Mouse (Mus musculus): ENCODE data around the gene Carf.

Carf gene

DNA sequence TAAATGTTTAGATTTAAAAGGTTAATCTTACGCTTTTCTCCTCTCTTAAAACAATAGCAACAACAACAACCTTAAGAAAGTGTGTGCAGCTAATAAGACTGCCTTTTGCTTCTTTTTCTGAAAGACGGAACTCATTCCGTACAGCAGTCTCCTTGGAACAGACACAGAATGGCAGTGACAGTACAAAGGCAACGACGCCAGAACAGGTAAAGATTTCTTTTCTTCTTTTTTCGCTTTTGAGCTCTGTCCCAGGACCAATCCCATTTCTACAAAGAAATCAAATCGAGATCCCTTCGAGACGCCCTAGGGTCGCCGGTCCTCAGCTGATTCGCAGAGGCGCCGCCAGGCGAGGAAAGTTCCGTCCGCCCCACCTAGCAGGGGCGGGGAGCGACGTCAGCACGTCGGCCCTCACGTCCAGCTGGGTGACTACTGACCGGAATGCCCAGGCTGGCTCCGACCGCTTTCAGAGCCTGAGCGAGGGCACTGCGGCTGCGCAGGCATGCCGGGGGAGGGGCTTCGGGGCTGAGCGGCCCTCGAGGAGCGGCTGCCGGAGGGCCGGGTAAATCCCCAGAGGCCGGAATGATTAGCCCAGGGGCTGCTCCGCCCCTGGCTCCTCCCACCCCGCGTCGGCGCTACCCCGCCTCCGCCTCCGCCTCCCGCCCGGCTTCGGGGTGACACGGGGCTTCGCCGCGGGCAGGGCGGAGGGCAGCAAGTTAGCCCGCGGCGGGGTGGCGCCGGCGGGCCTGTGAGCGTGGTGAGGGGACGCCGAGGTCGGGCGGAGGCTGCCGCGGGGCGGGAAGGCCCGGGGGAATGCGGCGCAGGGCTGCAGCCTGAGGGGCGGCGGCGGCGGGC is 82.1 kb downstream of the Carf start, which contains the start of gene Nbeal1:
TSS of gene Nbeal1 (plus strand) at position 668 of the 852 bp plus-strand sequence.
- peak; percentile 97 for DNase-seq (ENCODE audit: low read depth, low spot score)

DNA sequence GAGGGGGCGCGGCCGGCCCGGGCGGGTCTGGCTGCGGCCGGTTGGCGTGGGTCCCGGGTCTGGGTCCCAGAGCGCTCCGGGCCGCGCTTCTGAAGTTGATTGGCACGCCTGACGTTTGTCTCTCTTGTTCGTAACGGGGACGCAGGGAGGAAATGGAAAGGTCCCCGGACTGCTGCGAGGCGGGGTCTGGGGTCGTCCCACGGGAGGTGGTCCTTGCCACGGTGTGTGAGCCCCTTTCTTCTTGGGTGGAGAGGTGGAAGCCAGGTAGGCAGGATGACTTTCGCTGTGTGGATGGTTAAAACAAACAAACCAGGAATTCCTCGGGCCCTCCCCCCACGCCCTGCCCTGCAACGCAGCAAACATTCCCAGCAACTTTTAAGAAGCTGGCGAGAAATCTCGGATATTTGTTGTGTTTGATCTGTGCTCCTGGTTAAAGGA is 82.8 kb downstream of the Carf start:
- no peak for DNase-seq (ENCODE audit: low read depth, low spot score)

DNA sequence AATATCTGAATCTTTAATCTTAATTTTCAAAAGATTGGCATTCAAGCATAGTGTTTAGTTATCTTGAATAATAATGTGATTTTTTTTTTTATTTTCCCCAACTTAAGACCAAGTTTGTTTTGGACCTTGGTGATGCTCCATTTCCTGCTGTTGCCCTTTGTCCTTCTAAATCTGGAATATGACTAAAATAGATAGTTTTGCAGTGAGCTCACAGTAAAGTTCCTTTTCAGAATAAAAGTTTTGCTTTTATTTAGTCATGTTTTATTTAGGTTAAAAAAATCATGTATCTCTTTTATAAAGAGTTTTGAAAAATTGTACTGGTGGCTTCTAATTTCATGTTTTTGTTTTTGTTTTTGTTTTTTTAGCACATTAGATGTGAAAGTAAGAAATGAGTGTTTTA is 90.4 kb downstream of the Carf start:
- DNase-seq (ENCODE audit: low read depth, low spot score), result no peak

DNA sequence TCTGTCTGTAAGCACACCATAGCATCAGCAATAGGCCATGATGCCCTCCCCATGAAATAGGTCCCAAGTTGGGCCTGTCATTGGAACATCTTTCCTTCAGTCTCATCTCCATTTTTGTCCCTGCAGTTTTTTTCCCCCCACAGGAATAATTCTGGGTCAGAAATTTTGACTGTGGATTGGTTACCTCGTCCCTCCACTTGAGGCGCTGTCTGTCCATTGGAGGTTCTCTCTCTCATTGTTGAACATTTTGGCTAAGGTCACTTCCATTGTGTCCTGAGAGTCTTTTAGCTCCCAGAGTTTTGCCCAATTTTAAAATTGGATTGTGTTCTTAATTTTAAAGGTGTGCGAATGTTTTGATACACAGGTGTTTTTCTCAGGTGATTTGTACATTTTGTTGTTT is 98.8 kb downstream of the Carf start:
- DNase-seq (ENCODE audit: low read depth, low spot score), result no peak

DNA sequence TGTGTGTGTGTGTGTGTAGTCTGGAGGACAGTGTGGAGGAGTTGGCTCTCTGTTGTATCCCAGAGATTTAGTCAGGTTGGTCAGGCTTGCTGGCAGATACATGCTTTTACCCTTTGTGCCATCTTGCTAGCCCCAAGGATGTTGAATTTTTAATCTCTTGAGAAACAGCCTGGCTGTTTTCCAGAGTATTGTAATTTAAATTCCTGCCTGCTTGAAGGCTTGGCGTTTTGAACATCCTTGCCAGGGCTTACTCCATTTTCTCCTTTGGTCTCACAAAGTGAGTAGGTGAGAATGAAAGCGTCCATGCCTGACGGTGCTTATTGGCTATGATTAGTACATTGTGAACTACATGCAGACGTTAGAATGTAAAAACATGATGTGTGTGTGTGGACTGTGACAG is 101.0 kb downstream of the Carf start:
- DNase-seq (ENCODE audit: low read depth, low spot score), result no peak
